Mouse (Mus musculus): ENCODE measurements around the gene Aldh3b3. TPM values are rescaled to one million over a fixed set of nuclear protein-coding genes. Genes with fewer than 3 reads are reported as not detected.

Gene Aldh3b3
- not detected for total RNA-seq (2021)
- long read RNA-seq: 0 reads

GRCm38 (mm10) chr19:3958470-3958869 is at the start of gene Aldh3b3:
Gene Aldh3b3, plus strand, starts transcription at chr19:3958645.
- DNase-seq (ENCODE audit: low spot score in 2 of 2): peak in 1 of 2 experiments; percentile 19

GRCm38 (mm10) chr19:3910206-3910605 is 48.2 kb upstream of the Aldh3b3 start:
- no peak for DNase-seq (ENCODE audit: low spot score in 2 of 2)

GRCm38 (mm10) chr19:3912337-3913204 is 45.9 kb upstream of the Aldh3b3 start, which contains the start of gene Ndufs8:
Gene Ndufs8, minus strand, starts transcription at chr19:3912774.
- DNase-seq (ENCODE audit: low spot score in 2 of 2): peak; percentile 96 to 97

GRCm38 (mm10) chr19:3913692-3914091 is 44.8 kb upstream of the Aldh3b3 start:
- no peak for DNase-seq (ENCODE audit: low spot score in 2 of 2)

GRCm38 (mm10) chr19:3914535-3914934 is 43.9 kb upstream of the Aldh3b3 start:
- no peak for DNase-seq (ENCODE audit: low spot score in 2 of 2)

GRCm38 (mm10) chr19:3916727-3917126 is 41.7 kb upstream of the Aldh3b3 start:
- no peak for DNase-seq (ENCODE audit: low spot score in 2 of 2)

- no peak for DNase-seq (ENCODE audit: low spot score in 2 of 2)
Observed at GRCm38 (mm10) chr19:3919928-3920327, 38.5 kb upstream of the Aldh3b3 start.

GRCm38 (mm10) chr19:3922661-3923371 is 35.6 kb upstream of the Aldh3b3 start:
- no peak for DNase-seq (ENCODE audit: low spot score in 2 of 2)

GRCm38 (mm10) chr19:3923586-3923985 is 34.9 kb upstream of the Aldh3b3 start:
- DNase-seq (ENCODE audit: low spot score in 2 of 2): no peak

- DNase-seq (ENCODE audit: low spot score in 2 of 2): no peak
Observed at GRCm38 (mm10) chr19:3924190-3924589, 34.3 kb upstream of the Aldh3b3 start.

GRCm38 (mm10) chr19:3924868-3925267 is 33.6 kb upstream of the Aldh3b3 start:
- no peak for DNase-seq (ENCODE audit: low spot score in 2 of 2)

- no peak for DNase-seq (ENCODE audit: low spot score in 2 of 2)
Observed at GRCm38 (mm10) chr19:3925859-3926258, 32.6 kb upstream of the Aldh3b3 start.

GRCm38 (mm10) chr19:3926279-3926678 is 32.2 kb upstream of the Aldh3b3 start:
- DNase-seq (ENCODE audit: low spot score in 2 of 2): no peak

GRCm38 (mm10) chr19:3926685-3927084 is 31.8 kb upstream of the Aldh3b3 start:
- DNase-seq (ENCODE audit: low spot score in 2 of 2): no peak

- DNase-seq (ENCODE audit: low spot score in 2 of 2): no peak
Observed at GRCm38 (mm10) chr19:3927989-3928388, 30.5 kb upstream of the Aldh3b3 start.

GRCm38 (mm10) chr19:3928779-3929178 is 29.7 kb upstream of the Aldh3b3 start:
- no peak for DNase-seq (ENCODE audit: low spot score in 2 of 2)

GRCm38 (mm10) chr19:3929211-3929941 is 29.1 kb upstream of the Aldh3b3 start, which contains the start of gene Aldh3b1:
Gene Aldh3b1, minus strand, starts transcription at chr19:3929808.
- DNase-seq (ENCODE audit: low spot score in 2 of 2): peak; percentile 43 to 60

GRCm38 (mm10) chr19:3930262-3931057 is 28.0 kb upstream of the Aldh3b3 start:
- no peak for DNase-seq (ENCODE audit: low spot score in 2 of 2)

- no peak for DNase-seq (ENCODE audit: low spot score in 2 of 2)
Observed at GRCm38 (mm10) chr19:3931716-3932115, 26.7 kb upstream of the Aldh3b3 start.

- no peak for DNase-seq (ENCODE audit: low spot score in 2 of 2)
Observed at GRCm38 (mm10) chr19:3935032-3935895, 23.2 kb upstream of the Aldh3b3 start, which contains the start of gene Unc93b1. Gene Unc93b1, plus strand, starts transcription at chr19:3935186.

All from layer of hippocampus, adult 18-20 months (tissue).